Mouse (Mus musculus) forebrain, embryonic 12.5 days (tissue): ENCODE data around the gene Ccdc92b. TPM values are rescaled to one million over a fixed set of nuclear protein-coding genes. Genes with fewer than 3 reads are reported as not detected.

ENCODE experiments used
- ATAC-seq: fragments of 200-750 bp; cut with Nextera tagmentation; 2 replicates; pipeline ENCODE4 v1.8.0; 2017; ENCODE audit warnings: moderate TSS enrichment; ENCODE audit not compliant: low FRiP score
- H3K27ac ChIP-seq: fragments of 300-500 bp; sonication (generic); 2 replicates; pipeline ENCODE4 v1.5.1; 2016; ENCODE audit warnings: mild to moderate bottlenecking
- H3K27me3 ChIP-seq: fragments of 300-500 bp; sonication (generic); 2 replicates; pipeline ENCODE4 v1.6.1; 2016; ENCODE audit warnings: mild to moderate bottlenecking
- H3K36me3 ChIP-seq: fragments of 300-500 bp; sonication (generic); replicated peaks from 2 replicates; pipeline ENCODE4 v1.6.1; 2016; ENCODE audit warnings: mild to moderate bottlenecking
- H3K4me1 ChIP-seq: fragments of 300-500 bp; sonication (generic); 2 replicates; pipeline ENCODE4 v1.6.1; 2016
- H3K4me2 ChIP-seq: fragments of 300-500 bp; sonication (generic); 2 replicates; pipeline ENCODE4 v1.6.1; 2016; ENCODE audit warnings: mild to moderate bottlenecking, moderate library complexity
- H3K4me3 ChIP-seq: fragments of 300-500 bp; sonication (generic); replicated peaks from 2 replicates; pipeline ENCODE4 v1.5.1; 2016; ENCODE audit warnings: mild to moderate bottlenecking
- H3K9ac ChIP-seq: fragments of 300-500 bp; sonication (generic); 2 replicates; pipeline ENCODE4 v1.6.1; 2016; ENCODE audit warnings: mild to moderate bottlenecking
- H3K9me3 ChIP-seq: fragments of 300-500 bp; sonication (generic); 2 replicates; pipeline ENCODE4 v1.6.1; 2016
- WGBS: fragments of 180-500 bp; shearing (Covaris S2); methylation state at CpG from one replicate; pipeline ENCODE4 v1.1.7; 2016; 5-methylcytosine and 5-hydroxymethylcytosine counted together
- polyA plus RNA-seq: library from polyadenylated mRNA; unstranded; fragments of >200 nt; fragmentation: Nextera tagmentation; extraction: Ambion mirVana; gene quantifications from 2 replicates; pipeline ENCODE4 v1.2.1, GENCODE M21; 2016

The Ccdc92b gene
- polyA plus RNA-seq, 1 experiment from 2014 or later: 1.9 TPM

- H3K9me3 ChIP-seq: no peaks in the 10 kb centered on the region
- ATAC-seq: no peak
- H3K4me2 ChIP-seq: no peak overlapping the region
- no peak overlapping the region for H3K9ac ChIP-seq
- no peak overlapping the region for H3K4me3 ChIP-seq
- peaks cover 94% of the 10 kb centered on the region for H3K36me3 ChIP-seq
- 90% methylated on average over 8 of the region's 8 CpGs for WGBS
- H3K4me1 ChIP-seq: no peaks in the 10 kb centered on the region
- no peak overlapping the region for H3K27ac ChIP-seq
- H3K27me3 ChIP-seq: no peaks in the 10 kb centered on the region
Observed at GRCm38 (mm10) chr11:74664906-74665305, 45.5 kb downstream of the Ccdc92b start.

DNA sequence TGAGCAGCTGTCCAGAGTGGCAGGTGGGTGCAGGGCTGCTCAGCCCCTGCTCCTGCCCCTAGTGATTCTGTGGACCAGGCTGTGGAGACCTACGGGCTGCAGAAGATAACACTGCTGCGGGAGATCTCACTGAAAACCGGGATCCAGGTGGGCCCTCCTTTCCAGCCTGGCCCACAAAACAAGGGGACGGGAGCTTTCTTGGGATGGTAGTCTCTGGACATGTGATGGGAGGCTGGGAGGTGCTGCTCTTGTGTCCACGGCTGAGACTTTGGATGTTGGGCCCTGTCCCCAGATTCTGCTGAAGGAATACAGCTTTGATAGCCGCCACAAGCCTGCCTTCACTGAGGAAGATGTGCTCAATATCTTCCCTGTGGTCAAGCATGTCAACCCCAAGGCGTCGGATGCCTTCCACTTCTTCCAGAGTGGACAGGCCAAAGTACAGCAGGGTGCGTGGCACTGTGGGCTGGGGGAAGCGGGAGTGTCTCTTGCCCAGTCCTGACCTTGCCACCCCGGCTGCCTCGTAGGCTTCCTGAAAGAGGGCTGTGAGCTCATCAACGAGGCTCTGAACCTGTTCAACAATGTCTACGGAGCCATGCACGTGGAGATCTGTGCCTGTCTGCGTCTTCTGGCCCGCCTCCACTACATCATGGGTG lies 46.4 kb downstream of the Ccdc92b start:
- ATAC-seq: no peak
- H3K36me3 ChIP-seq: peaks cover 88% of the 10 kb centered on the region
- H3K27ac ChIP-seq: no peak overlapping the region
- no peaks in the 10 kb centered on the region for H3K4me1 ChIP-seq
- H3K9ac ChIP-seq: no peak overlapping the region
- H3K9me3 ChIP-seq: no peaks in the 10 kb centered on the region
- no peaks in the 10 kb centered on the region for H3K27me3 ChIP-seq
- 94% methylated on average over 17 of the region's 17 CpGs for WGBS
- H3K4me3 ChIP-seq: no peak overlapping the region
- no peak overlapping the region for H3K4me2 ChIP-seq

- H3K36me3 ChIP-seq: peaks cover 83% of the 10 kb centered on the region
- 97% methylated on average over 5 of the region's 5 CpGs for WGBS
Observed at GRCm38 (mm10) chr11:74666284-74666652, 46.9 kb downstream of the Ccdc92b start.

GRCm38 (mm10) chr11:74666776-74667581 lies 47.6 kb downstream of the Ccdc92b start:
- Histone ChIP-seq H3K4me1 (no peaks in the 10 kb centered on the region), H3K9me3 (no peaks in the 10 kb centered on the region), H3K36me3 (peaks cover 75% of the 10 kb centered on the region), H3K27me3 (no peaks in the 10 kb centered on the region), H3K27ac (no peak overlapping the region), H3K4me3 (no peak overlapping the region), H3K9ac (no peak overlapping the region), H3K4me2 (no peak overlapping the region)
- no peak for ATAC-seq
- WGBS: 95% methylated on average over 14 of the region's 14 CpGs

More at GRCm38 (mm10) chr11:74666284-74666652, 46.9 kb downstream of the Ccdc92b start:
- Histone ChIP-seq H3K9me3 (no peaks in the 10 kb centered on the region), H3K9ac (no peak overlapping the region), H3K4me2 (no peak overlapping the region), H3K27me3 (no peaks in the 10 kb centered on the region), H3K4me1 (no peaks in the 10 kb centered on the region), H3K4me3 (no peak overlapping the region), H3K27ac (no peak overlapping the region)
- no peak for ATAC-seq

GRCm38 (mm10) chr11:74667582-74668010 lies 48.2 kb downstream of the Ccdc92b start:
- ATAC-seq: no peak
- peaks cover 69% of the 10 kb centered on the region for H3K36me3 ChIP-seq
- H3K9me3 ChIP-seq: no peaks in the 10 kb centered on the region
- no peaks in the 10 kb centered on the region for H3K27me3 ChIP-seq
- no peak overlapping the region for H3K9ac ChIP-seq
- H3K4me2 ChIP-seq: no peak overlapping the region
- WGBS: 96% methylated on average over 13 of the region's 13 CpGs
- no peak overlapping the region for H3K27ac ChIP-seq
- H3K4me1 ChIP-seq: no peaks in the 10 kb centered on the region
- no peak overlapping the region for H3K4me3 ChIP-seq

- H3K9me3 ChIP-seq: no peaks in the 10 kb centered on the region
- WGBS: 96% methylated on average over 5 of the region's 5 CpGs
- no peak overlapping the region for H3K9ac ChIP-seq
- H3K36me3 ChIP-seq: peaks cover 68% of the 10 kb centered on the region
- H3K27ac ChIP-seq: no peak overlapping the region
- ATAC-seq: no peak
- no peak overlapping the region for H3K4me3 ChIP-seq
- no peaks in the 10 kb centered on the region for H3K27me3 ChIP-seq
- no peaks in the 10 kb centered on the region for H3K4me1 ChIP-seq
- H3K4me2 ChIP-seq: no peak overlapping the region
Observed at GRCm38 (mm10) chr11:74668466-74668865, 49.1 kb downstream of the Ccdc92b start.

DNA sequence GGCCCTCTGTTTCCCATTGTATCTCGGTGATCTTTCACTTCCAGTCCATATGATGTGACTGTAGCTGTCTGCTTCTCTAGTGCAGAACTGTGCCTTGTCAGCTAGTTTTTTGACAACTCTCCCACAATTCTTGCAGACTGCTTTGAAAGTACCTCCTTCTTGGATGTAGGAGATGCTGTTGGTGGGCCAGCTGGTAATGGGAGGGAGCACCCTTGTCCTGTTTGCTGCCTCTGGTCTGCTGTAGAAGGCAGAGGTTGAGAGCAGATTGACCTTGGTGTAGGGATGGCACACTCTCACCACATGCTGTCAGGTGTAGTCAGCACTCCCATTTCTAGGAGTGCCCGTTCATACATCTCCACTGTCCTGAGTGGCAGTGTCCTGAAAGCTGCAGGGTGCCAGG lies 49.6 kb downstream of the Ccdc92b start:
- Histone ChIP-seq H3K9ac (no peak overlapping the region), H3K4me2 (no peak overlapping the region), H3K4me3 (no peak overlapping the region), H3K27me3 (no peaks in the 10 kb centered on the region), H3K4me1 (no peaks in the 10 kb centered on the region), H3K9me3 (no peaks in the 10 kb centered on the region), H3K36me3 (peaks cover 66% of the 10 kb centered on the region), H3K27ac (no peak overlapping the region)
- ATAC-seq: no peak
- WGBS: 96% methylated on average over 2 of the region's 2 CpGs

- H3K4me2 ChIP-seq: no peak overlapping the region
- no peak overlapping the region for H3K27ac ChIP-seq
- ATAC-seq: no peak
- no peaks in the 10 kb centered on the region for H3K27me3 ChIP-seq
- H3K4me1 ChIP-seq: no peaks in the 10 kb centered on the region
- H3K9me3 ChIP-seq: no peaks in the 10 kb centered on the region
- no peak overlapping the region for H3K9ac ChIP-seq
- H3K4me3 ChIP-seq: no peak overlapping the region
- peaks cover 65% of the 10 kb centered on the region for H3K36me3 ChIP-seq
Observed at GRCm38 (mm10) chr11:74670151-74670550, 50.7 kb downstream of the Ccdc92b start.

DNA sequence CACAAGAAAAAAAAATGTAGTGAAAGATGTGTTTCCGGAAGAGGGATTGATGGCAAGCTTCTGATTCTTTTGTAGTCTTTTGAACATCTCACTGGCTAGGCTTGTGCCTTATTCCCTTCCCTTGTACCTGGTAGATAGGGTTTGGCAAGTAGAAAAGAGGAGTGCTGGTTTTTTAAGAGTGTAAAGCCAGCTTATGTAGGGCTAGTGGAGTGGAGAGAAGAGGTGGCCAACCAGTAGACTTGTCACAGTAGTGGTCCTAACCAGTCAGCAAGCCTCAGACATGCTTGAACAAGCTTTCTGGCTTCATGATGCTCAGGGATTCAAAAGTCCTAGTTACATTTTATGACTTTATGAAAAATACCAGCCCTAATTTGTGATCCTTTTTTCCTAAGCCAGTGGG lies 51.6 kb downstream of the Ccdc92b start:
- no peaks in the 10 kb centered on the region for H3K9me3 ChIP-seq
- no peak overlapping the region for H3K9ac ChIP-seq
- 91% methylated on average over 1 of the region's 1 CpGs for WGBS
- H3K27me3 ChIP-seq: no peaks in the 10 kb centered on the region
- H3K4me3 ChIP-seq: no peak overlapping the region
- H3K27ac ChIP-seq: no peak overlapping the region
- no peaks in the 10 kb centered on the region for H3K4me1 ChIP-seq
- no peak overlapping the region for H3K4me2 ChIP-seq
- H3K36me3 ChIP-seq: peaks cover 59% of the 10 kb centered on the region
- ATAC-seq: no peak

- peaks cover 51% of the 10 kb centered on the region for H3K36me3 ChIP-seq
- H3K27ac ChIP-seq: no peak overlapping the region
Observed at GRCm38 (mm10) chr11:74671839-74672238, 52.4 kb downstream of the Ccdc92b start.

DNA sequence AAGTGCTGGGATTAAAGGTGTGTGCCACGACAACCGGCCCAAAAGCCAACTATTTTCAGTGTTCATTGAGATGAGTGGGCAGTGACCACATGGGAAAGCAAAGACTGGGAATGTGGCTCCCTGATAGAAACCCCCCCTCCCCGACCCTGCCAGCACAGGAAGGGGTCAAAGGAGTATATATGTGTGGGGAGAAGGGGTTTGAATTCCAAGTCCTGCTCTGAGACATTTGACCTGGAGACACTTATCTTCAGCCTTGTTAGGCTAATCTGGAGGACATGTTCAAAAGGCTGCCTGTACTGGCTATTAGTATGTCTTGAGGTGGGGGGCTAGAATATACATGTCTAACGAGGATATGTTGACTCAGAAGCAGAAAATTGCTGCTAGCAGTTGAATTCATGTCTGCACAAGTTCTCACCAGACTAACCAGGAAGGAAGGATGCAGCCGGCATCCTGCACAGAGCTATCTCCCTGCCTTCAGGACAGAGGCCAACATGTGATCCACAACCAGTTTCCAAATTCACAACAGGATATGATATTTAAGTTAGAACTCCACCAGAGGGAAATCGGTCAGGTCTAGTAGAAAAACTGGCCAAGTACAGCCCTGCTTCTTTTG lies 53.6 kb downstream of the Ccdc92b start:
- H3K36me3 ChIP-seq: peaks cover 49% of the 10 kb centered on the region
- no peak overlapping the region for H3K4me3 ChIP-seq
- no peak overlapping the region for H3K4me2 ChIP-seq
- H3K9me3 ChIP-seq: no peaks in the 10 kb centered on the region
- no peak for ATAC-seq
- H3K27me3 ChIP-seq: no peaks in the 10 kb centered on the region
- H3K9ac ChIP-seq: no peak overlapping the region
- no peaks in the 10 kb centered on the region for H3K4me1 ChIP-seq
- no peak overlapping the region for H3K27ac ChIP-seq
- WGBS: 84% methylated on average over 6 of the region's 6 CpGs

More at GRCm38 (mm10) chr11:74671839-74672238, 52.4 kb downstream of the Ccdc92b start:
- Histone ChIP-seq H3K4me1 (no peaks in the 10 kb centered on the region), H3K4me2 (no peak overlapping the region), H3K4me3 (no peak overlapping the region), H3K27me3 (no peaks in the 10 kb centered on the region), H3K9ac (no peak overlapping the region), H3K9me3 (no peaks in the 10 kb centered on the region)
- ATAC-seq: no peak
- 92% methylated on average over 5 of the region's 5 CpGs for WGBS

- no peak for ATAC-seq
- no peaks in the 10 kb centered on the region for H3K9me3 ChIP-seq
- peaks cover 52% of the 10 kb centered on the region for H3K36me3 ChIP-seq
- H3K4me1 ChIP-seq: no peaks in the 10 kb centered on the region
- H3K27ac ChIP-seq: no peak overlapping the region
- H3K27me3 ChIP-seq: no peaks in the 10 kb centered on the region
- no peak overlapping the region for H3K4me3 ChIP-seq
- 97% methylated on average over 1 of the region's 1 CpGs for WGBS
- no peak overlapping the region for H3K4me2 ChIP-seq
- no peak overlapping the region for H3K9ac ChIP-seq
Observed at GRCm38 (mm10) chr11:74673561-74673960, 54.2 kb downstream of the Ccdc92b start.
